Mouse (Mus musculus): ENCODE measurements around the gene Ndufs4. TPM values are rescaled to one million over a fixed set of nuclear protein-coding genes. Genes with fewer than 3 reads are reported as not detected.

Gene Ndufs4
- 90.4 and 103 TPM in 2 replicates for polyA plus RNA-seq (2012; rRNA removed)

GRCm38 (mm10) chr13:114388211-114388965, at the start of gene Ndufs4:
Ndufs4 (minus strand) TSS chr13:114388258.
- no peak for TF ChIP-seq POLR2A (IDR thresholded peaks at IDR 0.05; ENCODE audit: borderline replicate concordance, extremely low read depth, insufficient read depth, insufficient read length, poor library complexity, severe bottlenecking)
- TF ChIP-seq CTCF (IDR thresholded peaks at IDR 0.05; ENCODE audit: borderline replicate concordance, extremely low read depth, insufficient read depth, insufficient read length): no peak
- DNase-seq (ENCODE audit: low read depth): no peak

- TF ChIP-seq CTCF (IDR thresholded peaks at IDR 0.05; ENCODE audit: borderline replicate concordance, extremely low read depth, insufficient read depth, insufficient read length) (no peak), POLR2A (IDR thresholded peaks at IDR 0.05; ENCODE audit: borderline replicate concordance, extremely low read depth, insufficient read depth, insufficient read length, poor library complexity, severe bottlenecking) (no peak)
- DNase-seq (ENCODE audit: low read depth): peak; percentile 16
These were observed 44.4 kb upstream of the Ndufs4 start for GRCm38 (mm10) chr13:114432491-114432890.

GRCm38 (mm10) chr13:114425230-114425629, 37.2 kb upstream of the Ndufs4 start:
- TF ChIP-seq CTCF (IDR thresholded peaks at IDR 0.05; ENCODE audit: borderline replicate concordance, extremely low read depth, insufficient read depth, insufficient read length) (no peak), POLR2A (IDR thresholded peaks at IDR 0.05; ENCODE audit: borderline replicate concordance, extremely low read depth, insufficient read depth, insufficient read length, poor library complexity, severe bottlenecking) (no peak)
- DNase-seq (ENCODE audit: low read depth): no peak

GRCm38 (mm10) chr13:114420235-114420634, 32.2 kb upstream of the Ndufs4 start:
- no peak for TF ChIP-seq POLR2A (IDR thresholded peaks at IDR 0.05; ENCODE audit: borderline replicate concordance, extremely low read depth, insufficient read depth, insufficient read length, poor library complexity, severe bottlenecking)
- TF ChIP-seq CTCF (IDR thresholded peaks at IDR 0.05; ENCODE audit: borderline replicate concordance, extremely low read depth, insufficient read depth, insufficient read length): no peak
- no peak for DNase-seq (ENCODE audit: low read depth)

- DNase-seq (ENCODE audit: low read depth): no peak
These were observed 31.3 kb upstream of the Ndufs4 start for GRCm38 (mm10) chr13:114419364-114419763.

GRCm38 (mm10) chr13:114412326-114412725, 24.3 kb upstream of the Ndufs4 start:
- TF ChIP-seq POLR2A (IDR thresholded peaks at IDR 0.05; ENCODE audit: borderline replicate concordance, extremely low read depth, insufficient read depth, insufficient read length, poor library complexity, severe bottlenecking) (no peak), CTCF (IDR thresholded peaks at IDR 0.05; ENCODE audit: borderline replicate concordance, extremely low read depth, insufficient read depth, insufficient read length) (no peak)
- DNase-seq (ENCODE audit: low read depth): no peak

More at GRCm38 (mm10) chr13:114419364-114419763, 31.3 kb upstream of the Ndufs4 start:
- TF ChIP-seq POLR2A (IDR thresholded peaks at IDR 0.05; ENCODE audit: borderline replicate concordance, extremely low read depth, insufficient read depth, insufficient read length, poor library complexity, severe bottlenecking): no peak
- no peak for TF ChIP-seq CTCF (IDR thresholded peaks at IDR 0.05; ENCODE audit: borderline replicate concordance, extremely low read depth, insufficient read depth, insufficient read length)

- no peak for TF ChIP-seq CTCF (IDR thresholded peaks at IDR 0.05; ENCODE audit: borderline replicate concordance, extremely low read depth, insufficient read depth, insufficient read length)
- no peak for TF ChIP-seq POLR2A (IDR thresholded peaks at IDR 0.05; ENCODE audit: borderline replicate concordance, extremely low read depth, insufficient read depth, insufficient read length, poor library complexity, severe bottlenecking)
- peak; percentile 36 for DNase-seq (ENCODE audit: low read depth)
These were observed 18.8 kb upstream of the Ndufs4 start for GRCm38 (mm10) chr13:114406866-114407265.

GRCm38 (mm10) chr13:114406424-114406823, 18.4 kb upstream of the Ndufs4 start:
- TF ChIP-seq CTCF (IDR thresholded peaks at IDR 0.05; ENCODE audit: borderline replicate concordance, extremely low read depth, insufficient read depth, insufficient read length) (no peak), POLR2A (IDR thresholded peaks at IDR 0.05; ENCODE audit: borderline replicate concordance, extremely low read depth, insufficient read depth, insufficient read length, poor library complexity, severe bottlenecking) (no peak)
- peak; percentile 45 for DNase-seq (ENCODE audit: low read depth)

GRCm38 (mm10) chr13:114405100-114405715, 17.1 kb upstream of the Ndufs4 start:
- TF ChIP-seq CTCF (IDR thresholded peaks at IDR 0.05; ENCODE audit: borderline replicate concordance, extremely low read depth, insufficient read depth, insufficient read length) (no peak), POLR2A (IDR thresholded peaks at IDR 0.05; ENCODE audit: borderline replicate concordance, extremely low read depth, insufficient read depth, insufficient read length, poor library complexity, severe bottlenecking) (no peak)
- peak; percentile 24 for DNase-seq (ENCODE audit: low read depth)

GRCm38 (mm10) chr13:114398906-114399305, 10.8 kb upstream of the Ndufs4 start:
- TF ChIP-seq CTCF (IDR thresholded peaks at IDR 0.05; ENCODE audit: borderline replicate concordance, extremely low read depth, insufficient read depth, insufficient read length) (no peak), POLR2A (IDR thresholded peaks at IDR 0.05; ENCODE audit: borderline replicate concordance, extremely low read depth, insufficient read depth, insufficient read length, poor library complexity, severe bottlenecking) (no peak)
- no peak for DNase-seq (ENCODE audit: low read depth)

GRCm38 (mm10) chr13:114397281-114397680, 9.2 kb upstream of the Ndufs4 start:
- TF ChIP-seq POLR2A (IDR thresholded peaks at IDR 0.05; ENCODE audit: borderline replicate concordance, extremely low read depth, insufficient read depth, insufficient read length, poor library complexity, severe bottlenecking): no peak
- no peak for TF ChIP-seq CTCF (IDR thresholded peaks at IDR 0.05; ENCODE audit: borderline replicate concordance, extremely low read depth, insufficient read depth, insufficient read length)
- DNase-seq (ENCODE audit: low read depth): no peak
